Mouse (Mus musculus): ENCODE results near the gene Tmem212. TPM values are rescaled to one million over a fixed set of nuclear protein-coding genes. Genes with fewer than 3 reads are reported as not detected.

The Tmem212 gene
- polyA plus RNA-seq, 2 experiments from 2014 or later, result not detected

DNA sequence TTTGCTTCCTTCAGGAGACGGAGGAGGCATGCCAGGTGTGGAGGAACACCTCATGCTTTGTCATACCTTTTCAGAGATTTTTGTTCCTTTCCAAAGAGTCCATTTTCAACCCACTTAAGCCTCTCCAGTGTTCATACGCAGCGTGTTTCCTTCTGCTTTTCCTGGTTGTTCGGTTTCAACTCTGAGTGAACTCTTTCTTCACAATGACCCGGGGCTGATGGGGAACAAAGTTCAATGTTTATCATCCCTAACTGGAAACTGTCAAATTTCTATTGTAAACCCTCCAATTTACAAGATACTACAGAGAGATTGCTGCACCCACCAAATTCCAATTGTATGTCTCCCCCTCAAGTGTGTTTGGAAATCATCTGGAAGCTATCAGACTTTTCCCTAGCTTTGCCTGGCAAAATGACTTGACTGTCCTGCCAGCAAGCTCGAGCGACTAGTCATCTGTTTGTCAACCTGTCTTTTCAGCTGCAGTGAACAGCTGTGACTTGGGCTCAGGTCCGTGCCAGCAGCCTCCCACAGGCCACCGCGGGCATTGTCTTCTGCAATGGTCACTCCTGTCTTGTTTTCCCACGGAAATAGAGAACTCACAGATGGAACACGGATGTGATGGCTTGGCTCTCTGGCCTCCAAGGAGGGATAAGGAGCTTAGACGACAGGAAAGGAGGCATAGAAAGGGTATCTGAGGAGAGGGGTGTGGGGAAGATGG lies 3.0 kb upstream of the Tmem212 start:
- no peak for ATAC-seq

DNA sequence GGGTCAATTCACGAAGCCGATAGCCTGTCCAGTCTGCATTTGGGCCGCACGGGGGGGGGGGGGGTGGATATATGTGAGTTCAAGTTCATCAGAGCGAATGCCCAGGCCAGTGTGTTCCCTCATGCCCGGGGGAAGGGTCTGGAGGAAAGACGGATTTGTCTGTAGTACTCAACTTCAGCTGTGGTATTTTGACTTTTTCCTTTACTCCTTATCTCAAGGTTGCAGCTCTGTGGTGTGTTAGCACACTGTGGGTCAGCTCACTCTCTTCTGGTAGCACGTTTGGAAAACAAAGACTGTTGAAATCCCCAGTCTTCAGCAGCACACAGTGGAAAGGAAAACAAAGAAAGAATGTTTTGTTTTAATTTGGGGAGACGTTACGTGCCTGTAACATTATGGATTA lies 2.0 kb upstream of the Tmem212 start:
- ATAC-seq, result no peak

- ATAC-seq, result no peak
These were observed 9.6 kb downstream of the Tmem212 start for GRCm38 (mm10) chr3:27886578-27886977.

- no peak for ATAC-seq
These were observed 10.6 kb downstream of the Tmem212 start for GRCm38 (mm10) chr3:27885585-27885984.

DNA sequence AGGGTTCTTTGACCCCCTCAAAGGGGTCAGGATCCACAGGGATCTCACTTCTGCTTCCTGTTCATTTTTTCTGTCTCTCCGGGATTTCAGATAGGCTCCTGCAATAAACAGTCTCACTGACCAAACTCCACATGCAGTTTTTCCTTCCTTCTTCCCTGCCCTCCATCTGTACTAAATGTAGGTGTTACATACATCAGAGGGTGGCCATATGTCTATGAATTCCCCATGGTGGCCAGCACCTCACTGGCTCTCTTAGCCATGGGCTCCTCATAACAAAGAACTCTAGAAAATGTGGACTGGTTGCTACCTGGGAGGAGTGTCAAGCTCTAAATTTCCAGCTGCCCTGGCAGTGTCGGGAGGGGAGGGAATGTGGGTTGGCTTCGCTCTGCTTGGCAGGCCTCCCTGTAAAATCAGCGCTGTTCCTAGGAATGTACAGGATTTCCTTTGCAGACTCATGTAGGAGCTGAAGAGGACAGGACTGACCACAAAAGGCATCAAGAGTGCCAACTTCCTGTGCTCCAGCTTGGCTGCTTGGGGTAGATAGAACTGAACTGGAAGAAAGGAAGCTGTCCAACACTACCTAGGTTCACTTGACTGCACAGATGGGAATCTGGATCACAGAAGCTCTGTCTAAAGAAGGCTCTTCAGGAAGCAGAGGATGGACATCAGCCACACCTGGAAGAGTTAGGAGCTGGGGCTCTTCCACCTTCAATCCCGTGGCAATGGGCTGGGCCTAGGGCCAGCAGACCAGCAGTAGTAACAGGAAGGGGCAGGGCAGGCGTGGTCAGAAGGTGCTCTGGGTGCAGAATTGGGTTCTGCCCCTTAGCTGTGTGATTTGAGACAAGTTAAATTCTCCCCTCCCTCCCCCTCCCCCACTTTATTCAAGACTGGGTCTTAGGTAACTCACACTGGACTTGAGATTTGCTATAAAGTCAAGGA lies 14.0 kb downstream of the Tmem212 start:
- ATAC-seq, result no peak

DNA sequence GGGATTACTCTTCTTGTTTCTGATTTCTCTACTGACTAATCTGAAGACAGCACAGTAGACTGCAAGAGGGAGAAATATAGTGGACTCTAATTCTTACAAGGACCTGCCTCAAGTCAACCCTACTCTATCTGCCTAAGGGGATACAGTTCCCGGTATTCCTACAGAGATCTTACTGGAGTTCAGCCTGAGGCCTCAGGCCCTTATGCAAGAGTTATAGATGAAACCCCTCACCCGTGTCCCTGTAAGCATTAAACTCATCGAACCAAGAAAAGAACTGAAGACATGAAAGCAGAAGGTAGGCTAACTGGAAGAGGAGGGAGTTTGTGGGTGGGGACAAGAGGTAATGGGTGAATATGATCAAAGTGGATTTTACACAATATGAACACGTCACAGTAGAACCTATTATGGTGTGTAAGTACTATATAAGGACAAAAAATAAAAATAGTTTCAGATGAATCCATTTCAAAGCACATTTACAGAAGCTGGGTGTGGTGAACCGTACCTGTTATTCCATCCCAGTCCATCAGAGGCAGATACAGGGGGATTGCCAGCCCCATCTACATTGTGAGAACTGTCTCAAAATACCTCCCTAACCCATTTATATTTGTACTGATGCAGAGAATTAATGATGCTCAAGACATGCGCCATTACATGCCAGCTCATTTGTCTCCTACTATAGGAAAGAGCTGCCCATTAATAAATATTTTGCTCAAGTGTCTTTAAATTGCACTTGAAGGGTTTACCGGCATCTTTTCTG lies 17.1 kb downstream of the Tmem212 start:
- ATAC-seq, result no peak

DNA sequence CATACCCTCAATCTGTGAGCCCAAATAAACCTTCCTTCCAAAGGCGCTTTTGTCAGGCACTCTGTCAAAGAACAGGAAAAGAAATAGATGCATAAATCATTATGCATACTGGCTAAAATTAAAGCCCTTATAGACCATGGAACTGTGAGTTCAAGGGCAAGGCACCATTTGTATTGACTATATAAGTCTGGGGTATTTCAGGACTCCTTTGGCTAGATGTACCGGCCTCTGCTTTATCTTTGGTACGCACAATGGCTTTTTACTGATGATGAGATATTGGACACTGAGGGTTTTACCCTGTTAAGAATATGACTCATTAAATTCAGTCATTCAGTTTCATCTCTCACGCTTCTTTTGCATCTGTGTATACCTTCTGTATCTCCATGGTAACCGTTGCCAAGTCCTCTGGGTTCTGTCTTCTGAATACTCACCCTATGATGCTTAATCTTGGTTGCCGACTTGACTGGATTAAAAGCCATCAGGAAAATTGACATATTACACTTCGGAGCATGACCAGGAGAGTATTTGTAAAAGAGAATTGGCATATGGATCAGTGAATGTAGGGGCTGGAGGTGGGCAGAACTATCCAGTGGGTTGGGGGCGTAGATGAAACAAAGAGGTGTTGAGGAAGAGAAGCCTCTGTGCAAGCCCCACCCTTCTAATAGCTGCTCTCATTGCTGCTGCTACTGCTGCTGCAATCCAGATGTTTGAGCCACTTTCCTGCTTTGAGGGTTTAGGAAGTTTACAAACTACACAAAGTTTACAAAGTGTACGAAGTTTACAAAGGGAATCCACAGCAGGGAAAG lies 22.7 kb downstream of the Tmem212 start:
- no peak for ATAC-seq

DNA sequence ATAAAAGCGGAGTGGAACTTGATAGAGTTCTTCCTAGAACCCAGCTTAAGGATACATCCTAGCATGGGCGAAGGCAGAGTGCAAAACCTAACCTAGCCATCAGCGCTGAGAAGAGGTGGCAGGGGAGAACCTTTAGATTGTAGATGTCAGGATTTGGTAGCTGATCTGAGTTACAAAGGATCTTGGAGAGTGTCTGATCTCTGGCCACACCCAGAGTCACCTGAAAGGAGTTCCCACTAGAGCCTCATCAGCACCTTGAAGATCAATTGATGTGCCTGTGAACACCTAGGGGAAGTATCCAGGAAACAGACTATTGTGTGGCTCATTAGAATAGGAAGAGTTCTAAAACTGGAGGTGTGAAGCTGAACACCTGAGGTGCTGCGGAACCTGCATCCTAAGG lies 23.7 kb downstream of the Tmem212 start:
- ATAC-seq, result no peak

DNA sequence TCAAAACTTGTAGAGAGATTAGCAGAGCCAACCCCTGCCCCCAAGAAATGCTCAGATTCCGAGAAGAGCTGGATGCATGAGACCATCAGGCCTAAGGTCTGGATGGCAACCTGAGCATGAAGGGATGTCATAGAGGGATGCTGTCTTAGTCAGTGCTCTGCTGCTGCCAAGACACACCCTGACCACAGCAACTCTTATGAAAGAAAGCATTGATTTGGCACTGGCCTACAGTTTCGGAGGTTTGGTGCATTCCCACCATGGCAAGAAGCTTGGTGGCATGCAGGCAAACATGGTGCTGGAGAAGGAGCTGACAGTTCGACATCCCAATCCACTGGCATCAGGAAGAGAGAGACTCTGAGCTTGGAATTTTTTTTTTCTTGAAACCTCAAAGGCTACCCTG lies 24.3 kb downstream of the Tmem212 start:
- ATAC-seq, result no peak

- no peak for ATAC-seq
These were observed 24.8 kb downstream of the Tmem212 start for GRCm38 (mm10) chr3:27871371-27871770.

DNA sequence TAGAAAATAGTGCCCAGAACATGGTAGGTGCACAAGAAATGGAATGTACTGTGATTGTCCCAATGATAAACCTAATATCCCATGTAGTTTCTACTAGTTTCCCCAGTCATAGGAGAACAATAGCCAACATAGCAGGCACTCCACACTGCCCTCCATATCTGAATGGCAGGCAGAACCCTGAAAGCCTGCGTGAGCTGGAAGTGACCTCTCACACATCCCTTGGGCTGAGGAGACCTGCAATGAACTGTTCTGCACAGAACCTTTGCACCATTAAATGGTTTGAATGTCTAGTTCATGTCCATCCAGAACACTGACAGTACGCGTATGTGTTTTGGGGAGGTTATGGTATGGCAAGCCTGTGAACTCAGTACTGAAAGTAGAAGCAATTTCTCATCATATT lies 27.5 kb downstream of the Tmem212 start:
- no peak for ATAC-seq

- no peak for ATAC-seq
These were observed 28.4 kb downstream of the Tmem212 start for GRCm38 (mm10) chr3:27867731-27868130.

DNA sequence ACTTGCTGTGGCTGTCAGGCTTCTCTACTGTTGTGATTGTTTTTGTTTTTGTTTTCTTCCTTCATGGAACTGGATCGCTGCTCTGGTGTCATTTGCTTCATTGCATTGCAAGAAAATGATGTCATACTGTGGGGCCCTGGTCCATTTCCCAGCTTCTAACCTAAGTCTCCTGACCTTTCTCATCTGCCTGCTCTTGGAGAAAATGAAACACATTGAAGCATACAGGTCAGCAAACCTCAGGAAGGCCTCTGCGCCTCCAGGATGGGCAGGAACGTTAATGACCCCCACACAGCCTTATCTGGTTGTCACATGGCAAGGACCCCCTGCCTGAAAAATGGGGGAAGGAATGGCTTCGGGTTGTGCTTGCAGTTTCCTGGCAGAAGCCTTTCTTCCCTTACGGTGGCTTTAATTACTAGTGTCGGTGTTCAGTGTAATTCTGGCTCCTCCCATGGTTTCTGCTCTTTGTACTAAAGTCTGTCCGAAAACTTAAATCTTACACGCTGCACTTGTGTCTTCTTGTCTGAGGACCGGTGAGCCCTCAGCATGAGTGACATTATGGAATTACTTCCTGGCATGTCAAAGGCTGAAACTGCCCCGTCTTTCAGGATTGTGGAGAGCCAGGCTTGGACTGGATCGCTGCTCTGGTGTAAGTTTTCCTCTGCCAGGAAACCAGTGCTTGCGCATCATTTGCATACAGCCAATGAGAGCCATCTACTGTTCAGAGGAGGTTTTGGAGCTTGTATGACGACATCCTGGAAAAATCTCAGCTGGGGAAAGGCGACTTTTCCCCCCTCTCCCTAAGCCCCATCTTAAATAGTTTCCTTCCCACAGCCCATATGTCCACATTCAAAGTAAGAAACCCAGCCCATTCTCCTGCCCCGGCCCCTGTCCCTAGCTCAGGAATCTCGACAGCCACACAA lies 33.1 kb downstream of the Tmem212 start:
- ATAC-seq, result no peak

DNA sequence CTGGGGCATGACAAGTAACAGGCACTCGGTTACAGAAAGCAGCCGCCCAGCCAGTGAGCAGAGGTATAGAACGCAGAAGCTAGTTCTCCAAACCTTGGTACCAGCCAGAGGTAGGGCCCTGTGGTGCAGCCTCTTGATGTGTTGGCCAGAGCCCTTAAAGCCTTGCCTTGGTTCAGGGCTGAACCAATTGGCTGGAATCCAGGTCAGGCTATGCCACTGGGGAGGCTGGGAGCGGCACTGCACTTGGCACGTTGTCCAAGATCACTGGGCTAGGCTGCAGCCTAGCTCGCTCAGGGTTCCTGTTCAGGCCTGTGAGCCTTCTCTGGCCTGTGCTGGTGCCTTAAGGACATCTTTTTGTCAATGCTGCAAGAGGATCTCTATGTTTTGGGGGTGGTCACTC lies 34.6 kb downstream of the Tmem212 start:
- ATAC-seq, result no peak

DNA sequence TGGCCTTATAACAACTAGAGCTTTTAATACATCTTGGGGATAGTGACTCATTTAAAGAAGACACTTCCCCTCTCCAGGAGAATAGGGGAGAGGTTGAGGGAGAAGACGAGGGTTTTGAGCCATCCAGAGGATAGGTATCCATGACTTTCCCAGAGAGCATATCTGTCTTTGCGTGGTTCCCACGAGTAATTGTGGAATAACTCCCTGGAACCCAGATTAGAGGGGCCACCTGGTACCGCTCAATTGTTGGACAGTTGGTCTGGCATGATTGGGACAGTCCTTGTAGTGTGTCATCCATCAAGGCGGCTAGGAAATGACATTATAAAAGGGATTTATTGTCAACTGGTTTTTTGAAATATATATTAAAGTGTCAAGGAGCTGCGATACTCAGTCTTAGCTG lies 35.1 kb downstream of the Tmem212 start:
- ATAC-seq, result no peak

DNA sequence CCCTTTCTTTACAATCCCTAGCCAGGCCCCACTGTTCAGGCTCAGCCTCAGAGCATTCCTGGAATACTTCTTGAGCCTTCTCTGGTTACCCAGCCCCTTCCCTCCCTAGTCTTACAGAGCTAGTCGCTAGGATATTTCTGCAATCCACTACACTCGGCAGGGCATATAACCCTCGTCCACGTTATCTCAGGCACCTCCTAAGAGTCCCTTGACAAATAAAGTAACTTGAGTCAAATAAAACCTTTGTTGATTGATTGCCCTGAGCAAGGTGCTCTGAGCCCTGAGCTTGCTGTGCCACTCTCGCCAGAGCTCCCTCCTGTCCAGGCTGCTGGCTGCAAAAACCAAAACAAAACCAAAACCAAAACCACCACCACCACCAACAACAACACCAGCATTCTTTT lies 37.0 kb downstream of the Tmem212 start:
- no peak for ATAC-seq

DNA sequence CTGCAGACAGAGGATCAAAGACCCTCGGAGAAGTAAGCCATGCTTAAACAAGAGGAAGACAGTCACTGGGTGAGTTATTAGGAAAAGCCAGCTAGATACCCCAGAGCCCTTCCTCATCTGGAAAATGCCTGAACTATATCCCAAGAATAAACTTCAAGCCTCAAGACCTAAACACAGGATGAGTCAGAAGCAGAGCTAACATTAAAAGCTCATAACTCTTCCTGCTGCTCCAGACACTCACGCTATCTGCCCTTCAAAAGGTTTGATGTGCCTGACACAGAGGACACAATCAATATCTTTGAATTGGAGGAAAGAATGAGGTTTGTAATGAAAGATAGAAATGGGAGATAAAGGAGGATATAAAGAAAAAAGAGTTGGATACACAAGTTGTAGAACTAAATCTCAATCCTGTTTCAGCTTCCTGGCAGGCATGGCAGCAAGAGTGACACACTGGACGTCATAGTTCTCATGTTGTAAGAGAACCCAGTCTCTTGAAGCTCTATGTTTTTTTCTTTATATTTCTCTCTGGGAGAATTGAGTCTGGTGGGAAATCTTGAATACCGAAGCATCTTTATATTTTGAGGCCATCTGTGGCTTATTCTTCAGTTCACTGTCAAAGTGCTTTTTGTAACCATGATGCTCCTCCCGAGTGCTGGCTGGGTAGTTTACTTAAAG lies 37.6 kb downstream of the Tmem212 start:
- ATAC-seq, result no peak

GRCm38 (mm10) chr3:27856288-27856687 lies 39.9 kb downstream of the Tmem212 start:
- no peak for ATAC-seq

DNA sequence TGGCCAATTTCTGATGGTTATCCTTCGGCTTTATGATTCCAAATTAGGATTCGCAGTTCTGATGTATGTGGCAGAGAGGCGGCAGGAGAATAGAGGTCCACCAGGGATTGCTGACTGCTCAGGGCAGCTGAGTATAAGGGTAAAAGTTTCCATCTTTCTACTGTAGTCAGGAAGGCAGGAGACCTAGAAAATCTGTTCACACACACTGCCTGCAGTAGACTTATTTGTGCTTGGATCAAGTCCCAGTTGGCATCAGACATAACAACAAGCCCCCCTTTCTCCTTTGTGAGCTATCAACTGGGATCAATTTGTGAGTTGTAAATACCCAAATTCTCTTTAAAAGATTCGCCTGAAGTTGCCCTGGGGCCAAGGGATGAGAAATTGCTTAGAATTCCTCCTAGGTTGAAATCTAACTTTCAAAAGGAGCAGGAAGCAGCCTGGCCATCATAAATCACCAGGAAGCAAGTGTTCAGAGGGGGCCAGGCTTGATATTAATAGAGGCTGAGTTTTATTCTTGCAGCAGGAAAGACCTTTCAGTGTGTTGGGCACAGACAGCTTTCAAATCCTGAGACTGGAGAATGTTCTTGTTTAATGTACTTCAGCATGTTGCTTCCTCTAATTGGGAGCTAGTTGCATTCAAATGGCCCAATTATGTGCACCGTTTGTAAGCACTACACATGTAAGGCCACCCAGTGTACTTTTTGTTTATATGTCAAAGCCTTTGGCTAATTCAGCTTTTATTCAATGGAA lies 41.6 kb downstream of the Tmem212 start:
- no peak for ATAC-seq

DNA sequence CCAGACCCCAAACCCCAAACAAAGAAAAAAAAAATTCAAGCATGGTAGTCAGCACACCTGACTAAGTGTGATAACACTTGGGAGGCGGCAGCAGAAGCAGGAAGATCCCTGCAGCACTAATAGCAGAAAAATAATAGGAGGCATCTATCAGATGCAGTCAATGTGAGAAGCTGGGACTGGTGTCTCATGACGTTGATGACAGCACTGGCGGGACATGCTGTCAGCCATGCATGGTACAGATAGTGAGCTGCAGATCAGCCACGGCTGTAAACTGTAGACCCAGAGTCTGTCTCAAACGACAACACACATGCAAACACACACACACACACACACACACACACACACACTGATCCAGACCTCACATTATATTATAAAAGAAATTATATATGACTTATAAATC lies 52.9 kb downstream of the Tmem212 start:
- no peak for ATAC-seq
